Mouse (Mus musculus): ENCODE data around the gene Tnpo1.

DNA sequence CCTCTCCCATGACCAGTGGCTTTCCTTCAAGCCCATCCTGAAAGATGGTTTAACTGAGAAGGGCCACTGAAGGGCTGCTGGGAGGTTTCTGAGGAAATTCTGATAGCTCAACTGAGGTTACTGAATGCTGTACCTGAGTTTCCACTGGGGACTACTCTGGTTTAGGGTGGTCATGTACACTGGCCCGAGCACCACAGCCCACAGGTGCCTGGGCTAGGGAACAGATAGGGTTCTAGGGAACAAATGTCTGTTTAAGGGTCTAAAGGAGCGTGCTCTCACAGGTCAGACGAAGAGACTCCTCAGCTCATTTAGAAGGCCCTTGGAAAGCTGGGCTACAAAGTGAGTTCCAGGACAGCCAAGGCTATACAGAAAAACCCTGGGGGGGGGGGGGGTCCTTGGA, 91.5 kb downstream of the Tnpo1 start:
- TF ChIP-seq CTCF (IDR thresholded peaks at IDR 0.05; ENCODE audit: control insufficient read depth, insufficient read depth, insufficient read length) = no peak
- TF ChIP-seq CEBPB (IDR thresholded peaks at IDR 0.05; ENCODE audit: low read depth) = no peak
- TF ChIP-seq MYOG (IDR thresholded peaks at IDR 0.05; ENCODE audit: control insufficient read depth, extremely low read depth, insufficient read length) = no peak
- TF ChIP-seq MYOD1 (IDR thresholded peaks at IDR 0.05; ENCODE audit: control insufficient read depth, insufficient read length, low read depth) = no peak
- no peak for TF ChIP-seq USF1 (IDR thresholded peaks at IDR 0.05; ENCODE audit: low read depth)
- no peak for TF ChIP-seq MAX (IDR thresholded peaks at IDR 0.05)
- TF ChIP-seq FOSL1 (IDR thresholded peaks at IDR 0.05; ENCODE audit: insufficient read depth, low read length, poor library complexity, severe bottlenecking) = no peak
